Mouse (Mus musculus) liver, adult (tissue): ENCODE data around the gene Slco2b1.

ENCODE experiments used
- GATA4 ChIP-seq: IDR thresholded peaks from 2 replicates; pipeline ENCODE4 v1.6.1; 2014; ENCODE audit warnings: mild to moderate bottlenecking, low read length; ENCODE audit not compliant: insufficient replicate concordance

The Slco2b1 gene

GRCm38 (mm10) chr7:99664571-99665485 lies 46.3 kb downstream of the Slco2b1 start:
- TF ChIP-seq GATA4: peak; percentile 11; the same call in 1 of the 2 replicates

DNA sequence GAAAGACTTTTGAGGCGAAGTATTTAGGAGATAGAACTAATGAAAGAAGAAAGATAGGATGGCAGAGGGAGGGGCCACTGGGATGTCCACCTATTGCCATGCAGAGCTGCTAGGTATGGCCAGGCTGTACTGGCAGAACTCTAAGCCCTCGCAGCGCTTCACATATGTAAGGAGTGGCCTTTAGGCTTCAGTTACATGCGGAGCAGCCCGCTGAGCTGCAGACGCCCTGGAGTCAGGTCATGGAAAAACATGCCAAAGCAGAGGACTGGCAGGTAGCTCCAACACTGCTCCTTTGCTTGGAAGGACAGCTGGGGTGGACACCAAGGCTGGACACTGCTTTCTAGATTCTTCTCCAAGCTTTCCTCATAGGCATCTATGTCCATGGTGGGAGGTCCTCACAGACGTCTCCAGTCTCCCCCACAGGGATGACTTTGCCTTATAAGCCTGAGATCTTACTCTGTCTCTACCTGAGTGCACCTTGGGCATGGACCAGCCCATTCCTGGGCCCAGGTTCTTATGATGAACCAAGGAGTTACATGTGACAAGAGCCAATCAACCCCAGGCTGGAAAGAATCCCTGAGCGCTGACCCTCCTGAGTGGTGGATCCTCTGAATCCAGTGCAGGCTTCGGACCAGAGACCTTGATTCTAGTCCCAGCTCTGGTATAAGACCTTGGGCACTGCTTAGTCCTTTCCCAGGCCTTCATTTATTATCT lies 47.5 kb downstream of the Slco2b1 start:
- TF ChIP-seq GATA4: no peak

DNA sequence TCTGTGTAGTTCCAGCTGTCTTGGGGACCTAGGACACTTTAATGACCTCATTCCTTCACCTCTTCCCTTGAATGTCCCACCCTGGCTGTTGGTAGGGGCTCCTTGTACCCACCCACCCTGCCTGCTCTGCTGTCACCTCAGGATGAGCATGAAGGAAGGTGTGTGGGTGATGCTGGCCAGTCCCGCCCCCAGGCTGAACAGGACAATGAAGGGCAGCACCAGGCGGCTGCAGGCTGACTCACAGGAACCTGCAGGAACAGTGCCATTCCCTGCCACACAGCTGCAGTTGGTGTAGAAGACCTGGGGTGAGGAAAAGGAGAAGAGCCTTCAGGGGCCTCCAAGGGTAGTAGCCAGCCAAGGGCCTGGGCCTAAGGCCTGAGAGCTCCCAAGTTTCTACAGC lies 48.8 kb downstream of the Slco2b1 start:
- TF ChIP-seq GATA4: no peak

DNA sequence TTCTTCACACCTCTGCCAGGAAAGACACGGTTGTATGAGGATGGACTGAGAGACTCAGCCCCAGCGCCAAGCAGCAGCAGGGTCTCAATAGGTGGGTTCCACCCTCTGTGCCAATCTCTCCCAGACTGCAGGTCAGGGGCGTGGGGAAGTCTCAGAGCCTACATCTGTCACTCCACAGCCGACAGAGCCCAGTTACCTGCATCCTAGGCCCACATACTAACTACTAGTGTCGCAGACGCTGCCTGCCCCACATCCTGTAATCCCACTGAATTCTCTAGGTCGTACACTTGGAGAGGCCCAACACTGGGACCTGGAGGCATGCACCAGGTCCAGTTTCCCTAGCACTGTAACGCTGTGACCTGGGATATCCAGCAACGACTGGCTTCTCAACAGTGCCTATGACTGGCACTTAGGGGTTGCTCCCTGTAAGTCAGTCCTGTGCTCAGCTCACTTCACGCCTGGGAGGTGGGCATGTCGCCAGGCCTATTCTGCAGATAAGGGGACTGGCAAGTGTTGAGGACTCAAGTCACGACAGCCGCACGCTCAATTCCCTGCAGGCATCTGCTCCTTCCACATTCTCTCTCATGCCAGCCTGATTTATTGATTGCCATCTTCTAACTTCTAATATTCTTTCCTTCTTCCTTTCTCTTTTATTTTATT lies 49.4 kb downstream of the Slco2b1 start:
- TF ChIP-seq GATA4: no peak

DNA sequence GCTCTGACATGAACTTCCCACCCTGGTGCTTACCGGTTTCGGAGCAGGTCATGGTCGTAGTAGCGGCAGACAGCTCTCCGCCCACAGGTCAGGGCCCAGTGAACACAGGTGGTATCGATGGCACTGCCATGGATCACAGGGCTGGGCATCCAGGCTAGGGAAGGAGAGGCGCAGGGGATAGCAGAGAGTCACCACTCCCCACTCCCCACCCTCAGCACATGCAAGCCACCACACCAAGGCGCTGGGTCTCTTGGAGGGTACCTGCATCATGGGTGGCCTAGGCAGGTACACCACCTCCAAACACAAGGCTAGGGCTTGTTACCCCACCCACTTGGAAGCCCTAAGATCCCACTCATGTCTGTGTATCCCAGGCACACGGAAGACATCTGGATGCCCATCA lies 50.1 kb downstream of the Slco2b1 start:
- no peak for TF ChIP-seq GATA4

DNA sequence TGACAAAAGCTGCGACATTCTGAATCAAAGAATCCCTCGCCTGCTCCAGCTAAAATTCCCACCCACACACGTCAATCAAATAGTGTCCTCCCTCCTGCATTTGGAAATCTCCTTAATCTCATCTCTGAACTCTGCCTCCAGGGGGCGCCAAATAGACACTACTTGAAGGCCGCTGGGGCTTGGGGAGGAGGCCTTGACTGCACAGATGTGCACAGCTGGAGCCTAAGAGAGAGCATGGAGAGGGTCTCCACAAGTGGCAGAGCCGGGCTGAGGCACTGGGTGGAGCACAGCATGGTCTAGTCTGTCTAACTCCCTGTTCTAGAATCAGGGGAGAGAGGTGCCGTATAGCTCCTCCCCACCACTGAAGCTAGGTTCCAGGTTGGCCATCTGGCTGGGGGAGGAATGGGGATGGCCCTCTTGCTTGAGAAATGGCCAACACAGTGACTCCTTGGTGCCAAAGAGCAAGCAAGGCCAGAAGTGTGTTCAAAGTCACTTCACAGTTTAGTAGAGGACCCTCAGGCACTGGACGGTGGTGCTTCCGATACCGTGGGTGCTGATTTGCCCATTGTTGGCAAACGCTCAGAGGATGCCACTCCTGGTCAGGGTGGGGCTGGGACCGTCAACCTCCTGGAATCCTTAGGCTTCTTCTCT lies 51.6 kb downstream of the Slco2b1 start:
- no peak for TF ChIP-seq GATA4

GRCm38 (mm10) chr7:99654244-99654643 lies 56.9 kb downstream of the Slco2b1 start:
- peak; percentile 64; the same call in 1 of the 2 replicates for TF ChIP-seq GATA4

DNA sequence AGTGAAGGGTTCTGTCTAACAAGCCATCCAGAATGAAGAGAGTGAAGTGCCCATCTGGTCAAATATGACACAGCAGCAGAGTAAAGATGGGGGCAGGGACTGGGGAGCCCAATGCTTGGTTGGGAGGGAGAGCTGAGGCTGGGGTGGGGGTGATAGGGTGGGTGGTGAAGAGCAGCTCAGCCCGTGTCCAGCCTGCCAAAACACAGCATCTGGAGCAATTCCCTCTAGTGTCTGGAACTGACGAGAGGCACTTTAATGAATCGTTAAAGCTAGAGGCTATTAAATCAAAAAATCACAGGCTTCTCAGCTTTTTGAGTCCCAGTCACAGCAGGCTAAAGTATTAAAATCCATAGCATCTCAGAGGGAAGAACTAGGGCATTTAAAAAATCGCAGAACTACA lies 61.6 kb downstream of the Slco2b1 start:
- no peak for TF ChIP-seq GATA4

- TF ChIP-seq GATA4: peak; percentile 93; the same call in 1 of the 2 replicates
Measured at GRCm38 (mm10) chr7:99648623-99649022, 62.5 kb downstream of the Slco2b1 start.

DNA sequence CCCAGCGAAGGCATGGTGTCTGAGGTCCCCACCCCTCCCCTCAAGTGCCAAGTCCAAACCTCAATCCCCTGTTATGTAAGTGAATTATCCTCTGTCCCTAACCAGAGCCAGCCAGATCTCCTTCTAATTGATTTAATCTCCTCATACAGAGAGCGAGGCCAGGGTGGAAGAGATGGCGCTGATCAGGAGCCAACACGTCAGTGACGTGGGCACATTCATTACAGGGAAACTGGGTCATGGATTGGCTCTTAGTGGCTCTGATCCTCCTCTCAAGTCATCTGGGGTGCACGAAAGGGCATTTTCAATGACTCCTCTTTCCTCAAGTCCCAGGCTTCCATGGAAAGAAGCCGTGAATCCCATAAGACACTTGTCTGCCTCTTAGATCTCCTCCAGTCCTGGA lies 66.4 kb downstream of the Slco2b1 start:
- no peak for TF ChIP-seq GATA4

GRCm38 (mm10) chr7:99642078-99642477 lies 69.1 kb downstream of the Slco2b1 start:
- peak; percentile 35; the same call in 1 of the 2 replicates for TF ChIP-seq GATA4

DNA sequence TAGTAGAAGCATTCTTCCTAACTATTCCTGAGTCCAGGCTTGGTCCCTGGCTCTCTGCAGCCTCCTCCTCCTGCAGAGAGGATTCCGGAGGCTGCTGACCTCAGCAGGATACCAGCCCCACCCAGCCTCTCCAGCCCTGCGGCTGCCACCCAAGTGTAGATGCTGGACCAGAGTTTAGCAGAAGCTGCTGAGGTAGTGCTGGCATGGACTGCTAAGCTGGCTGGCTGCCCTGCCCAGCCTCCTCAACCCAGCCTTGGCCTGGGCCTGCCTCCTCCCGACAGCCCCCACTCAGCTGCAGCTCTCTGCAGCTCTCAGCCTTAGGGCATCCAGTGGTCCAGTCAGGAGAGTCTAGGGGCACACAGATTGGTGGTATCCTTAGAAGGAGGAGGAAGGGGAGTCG lies 69.9 kb downstream of the Slco2b1 start:
- TF ChIP-seq GATA4: no peak; the same call in 1 of the 2 replicates

- no peak for TF ChIP-seq GATA4
Measured at GRCm38 (mm10) chr7:99633966-99634665, 77.0 kb downstream of the Slco2b1 start.

- no peak for TF ChIP-seq GATA4
Measured at GRCm38 (mm10) chr7:99632286-99632685, 78.9 kb downstream of the Slco2b1 start.

DNA sequence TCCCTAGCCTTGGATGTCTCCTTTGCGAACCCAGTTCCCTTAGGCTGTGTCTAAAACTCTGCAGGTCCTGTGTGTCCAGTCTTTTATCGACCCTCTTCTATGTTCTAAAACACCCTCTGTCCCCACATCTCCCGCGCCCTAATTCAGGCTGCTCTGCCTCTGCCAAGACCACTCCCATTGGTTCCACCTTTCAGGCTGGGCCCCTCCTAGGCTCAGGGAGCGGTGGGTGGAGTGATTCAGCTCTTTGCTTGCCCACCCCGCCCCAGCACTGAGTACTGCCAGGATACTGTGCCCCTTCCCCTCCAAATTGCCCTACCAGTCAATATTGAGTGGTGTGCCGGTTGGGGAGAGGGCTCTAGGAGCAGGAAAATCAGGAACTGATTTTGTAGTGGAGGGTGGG lies 83.8 kb downstream of the Slco2b1 start:
- TF ChIP-seq GATA4: no peak
